Mouse (Mus musculus): ENCODE measurements at regions not wholly inside any gene's neighbourhood (a gene's known extent, or its start where the extent isn't known, plus 50 kb on each side); places are given as distances from the start of the nearest gene placed in this dataset.

GRCm38 (mm10) chr15:37120381-37120780, 112.8 kb upstream of the Zfp706 start:
- peak; percentile 89 for TF ChIP-seq CTCF (IDR thresholded peaks at IDR 0.05; ENCODE audit: low read depth)
- no peak for TF ChIP-seq EP300 (IDR thresholded peaks at IDR 0.05; ENCODE audit: low read depth)

Data from heart, postnatal 0 days (tissue).